Mouse (Mus musculus): ENCODE results near the gene Hacd3. TPM values are rescaled to one million over a fixed set of nuclear protein-coding genes. Genes with fewer than 3 reads are reported as not detected.
A peak's percentile ranks its signal among the peaks of the same experiment; 100 is the strongest.
"Not testable (repeated sequence)": the region's sequence is repeated elsewhere in the genome, so short reads cannot be mapped to it uniquely, and the experiment has no call there.

Hacd3 gene
- polyA plus RNA-seq, 1 experiment from 2014 or later = 83.5 TPM

DNA sequence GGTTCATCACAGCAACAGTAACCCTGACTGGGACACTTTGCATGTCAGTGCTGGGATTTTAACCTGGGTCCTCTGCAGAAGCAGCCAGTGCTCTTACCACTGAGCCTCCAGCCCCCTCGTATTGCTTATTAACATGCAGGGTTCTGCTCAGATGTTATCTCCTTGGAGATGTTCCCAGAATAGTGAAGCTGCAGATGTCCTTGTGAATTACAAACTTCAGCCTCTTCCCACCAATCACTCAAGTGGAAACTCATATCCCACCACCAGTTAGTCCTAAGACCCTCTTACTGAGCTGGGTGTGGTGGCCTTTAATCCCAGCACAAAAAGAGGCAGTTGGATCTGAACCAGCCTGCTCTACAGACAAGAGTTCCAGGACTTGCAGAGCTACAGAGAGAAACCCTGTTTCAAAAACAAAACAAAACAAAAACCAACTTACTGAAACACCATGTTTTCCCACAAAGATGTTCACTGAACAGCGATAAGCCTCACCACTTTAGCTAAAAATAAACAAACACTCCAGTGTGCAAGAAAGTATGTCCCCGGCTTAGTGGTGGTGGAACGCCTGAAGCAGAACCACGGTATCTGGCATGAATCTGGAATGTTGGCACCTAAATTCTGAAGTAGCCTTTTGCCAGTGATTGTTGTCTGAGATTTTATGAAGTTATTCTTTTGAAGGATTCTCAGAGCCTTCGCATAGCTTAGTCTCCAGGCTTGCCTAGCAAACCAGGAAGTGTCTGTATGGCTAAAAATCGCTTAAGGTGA lies 5.9 kb downstream of the Hacd3 start:
- Histone ChIP-seq H3K36me3 (replicated peaks; ENCODE audit: control insufficient read depth, insufficient read depth, low read depth, low read length) (no peaks in the 10 kb centered on the region), H3K9me3 (replicated peaks; ENCODE audit: control insufficient read depth, low read length) (no peaks in the 10 kb centered on the region), H3K4me1 (ENCODE audit: control insufficient read depth, insufficient read depth, low read length) (no peaks in the 10 kb centered on the region), H3K4me2 (ENCODE audit: low read depth, low read length) (no peak overlapping the region), H3K27me3 (ENCODE audit: control insufficient read depth, insufficient read depth, low read length) (no peaks in the 10 kb centered on the region), H3K27ac (replicated peaks; ENCODE audit: low read depth, low read length) (no peak overlapping the region), H3K4me3 (ENCODE audit: low read depth, low read length) (no peak overlapping the region), H3K9ac (replicated peaks; ENCODE audit: low read length) (no peak overlapping the region)
- 81% methylated on average over 7 of the region's 7 CpGs for WGBS
- ATAC-seq (replicated peaks; ENCODE audit: insufficient number of reproducible peaks, low FRiP score, low TSS enrichment, low read depth) (no peak), DNase-seq (ENCODE audit: low spot score) (no peak)

DNA sequence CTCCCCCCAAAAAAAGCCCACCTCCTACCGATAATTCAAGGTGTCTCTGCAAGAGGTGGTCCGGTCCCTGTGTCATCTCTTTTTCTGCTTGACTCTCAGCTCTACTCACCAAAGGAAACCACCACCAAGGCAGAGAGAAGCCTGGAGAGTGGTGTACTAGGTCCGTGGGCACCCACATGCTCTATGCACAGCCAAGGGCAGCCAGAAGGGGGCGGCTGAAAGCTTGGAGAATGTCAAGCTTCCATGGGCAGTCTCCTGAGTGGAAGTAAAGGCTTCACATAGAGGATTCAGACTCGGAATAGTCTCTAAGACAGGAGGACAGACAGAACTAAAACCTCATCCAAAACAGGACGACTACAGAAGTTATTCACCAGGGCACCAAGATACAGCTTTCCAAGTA lies 10.2 kb downstream of the Hacd3 start:
- peak; percentile 10 for DNase-seq (ENCODE audit: low spot score)
- no peak overlapping the region for H3K4me2 ChIP-seq (ENCODE audit: low read depth, low read length)
- H3K9ac ChIP-seq (replicated peaks; ENCODE audit: low read length) = no peak overlapping the region

DNA sequence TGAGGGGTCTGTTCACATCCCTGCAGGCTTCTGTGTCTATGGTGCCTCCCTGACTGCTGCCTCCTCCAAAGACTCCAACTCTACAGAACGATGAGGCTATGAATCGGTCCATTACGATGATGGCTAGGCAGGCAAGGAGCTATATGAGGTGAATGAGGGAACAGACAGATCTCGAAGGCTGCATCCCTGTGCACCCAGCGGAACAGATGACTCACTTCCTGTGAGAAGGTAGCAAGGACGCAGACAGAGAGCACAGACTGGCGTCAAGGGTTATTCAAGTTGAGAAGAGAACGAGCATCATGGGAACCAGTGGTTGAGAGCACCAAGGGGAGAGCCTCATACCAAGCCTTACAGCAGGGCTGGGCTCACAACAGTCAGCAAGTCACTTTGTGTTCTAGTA lies 10.9 kb downstream of the Hacd3 start:
- ATAC-seq (replicated peaks; ENCODE audit: insufficient number of reproducible peaks, low FRiP score, low TSS enrichment, low read depth) (no peak), DNase-seq (ENCODE audit: low spot score) (no peak)
- 82% methylated on average over 8 of the region's 8 CpGs for WGBS
- H3K27me3 ChIP-seq (ENCODE audit: control insufficient read depth, insufficient read depth, low read length) = no peaks in the 10 kb centered on the region
- no peak overlapping the region for H3K9ac ChIP-seq (replicated peaks; ENCODE audit: low read length)
- no peak overlapping the region for H3K4me3 ChIP-seq (ENCODE audit: low read depth, low read length)
- no peaks in the 10 kb centered on the region for H3K9me3 ChIP-seq (replicated peaks; ENCODE audit: control insufficient read depth, low read length)
- H3K4me1 ChIP-seq (ENCODE audit: control insufficient read depth, insufficient read depth, low read length) = no peaks in the 10 kb centered on the region
- no peak overlapping the region for H3K4me2 ChIP-seq (ENCODE audit: low read depth, low read length)
- no peak overlapping the region for H3K27ac ChIP-seq (replicated peaks; ENCODE audit: low read depth, low read length)
- H3K36me3 ChIP-seq (replicated peaks; ENCODE audit: control insufficient read depth, insufficient read depth, low read depth, low read length) = no peaks in the 10 kb centered on the region; the same call in 1 of the 2 replicates

More for the DNA sequence above, 10.2 kb downstream of the Hacd3 start:
- no peaks in the 10 kb centered on the region; the same call in 1 of the 2 replicates for H3K36me3 ChIP-seq (replicated peaks; ENCODE audit: control insufficient read depth, insufficient read depth, low read depth, low read length)
- H3K9me3 ChIP-seq (replicated peaks; ENCODE audit: control insufficient read depth, low read length) = no peaks in the 10 kb centered on the region
- H3K4me1 ChIP-seq (ENCODE audit: control insufficient read depth, insufficient read depth, low read length) = no peaks in the 10 kb centered on the region
- H3K4me3 ChIP-seq (ENCODE audit: low read depth, low read length) = no peak overlapping the region
- H3K27me3 ChIP-seq (ENCODE audit: control insufficient read depth, insufficient read depth, low read length) = no peaks in the 10 kb centered on the region
- no peak for ATAC-seq (replicated peaks; ENCODE audit: insufficient number of reproducible peaks, low FRiP score, low TSS enrichment, low read depth)
- no peak overlapping the region for H3K27ac ChIP-seq (replicated peaks; ENCODE audit: low read depth, low read length)
- 61% methylated on average over 6 of the region's 6 CpGs for WGBS

DNA sequence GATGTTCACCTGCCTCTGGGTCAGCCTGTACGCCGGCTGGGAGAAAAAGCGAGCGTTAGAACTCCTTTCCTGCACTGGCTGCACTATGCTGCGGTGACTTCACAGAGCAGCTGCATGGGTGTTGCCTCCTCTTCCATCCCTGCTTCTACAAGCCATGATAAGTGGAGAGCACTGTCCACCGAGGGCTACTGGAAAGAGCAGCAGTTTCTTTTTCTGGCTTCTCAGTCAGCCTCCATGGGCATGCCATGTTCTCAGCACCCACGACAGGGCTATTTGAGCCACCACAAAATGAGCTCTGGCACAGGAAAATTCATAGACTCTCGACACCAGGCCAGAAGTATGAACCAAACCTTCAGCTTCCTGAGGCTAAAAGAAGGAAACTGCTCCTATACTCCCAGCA lies 15.8 kb downstream of the Hacd3 start:
- ATAC-seq (replicated peaks; ENCODE audit: insufficient number of reproducible peaks, low FRiP score, low TSS enrichment, low read depth) = no peak
- H3K9me3 ChIP-seq (replicated peaks; ENCODE audit: control insufficient read depth, low read length) = no peaks in the 10 kb centered on the region
- H3K27ac ChIP-seq (replicated peaks; ENCODE audit: low read depth, low read length) = no peak overlapping the region
- H3K9ac ChIP-seq (replicated peaks; ENCODE audit: low read length) = no peak overlapping the region
- no peaks in the 10 kb centered on the region for H3K4me1 ChIP-seq (ENCODE audit: control insufficient read depth, insufficient read depth, low read length)
- H3K4me3 ChIP-seq (ENCODE audit: low read depth, low read length) = no peak overlapping the region
- DNase-seq (ENCODE audit: low spot score) = no peak
- no peak overlapping the region for H3K4me2 ChIP-seq (ENCODE audit: low read depth, low read length)
- H3K36me3 ChIP-seq (replicated peaks; ENCODE audit: control insufficient read depth, insufficient read depth, low read depth, low read length) = peaks cover 5% of the 10 kb centered on the region
- H3K27me3 ChIP-seq (ENCODE audit: control insufficient read depth, insufficient read depth, low read length) = no peaks in the 10 kb centered on the region
- WGBS = 94% methylated on average over 8 of the region's 8 CpGs

DNA sequence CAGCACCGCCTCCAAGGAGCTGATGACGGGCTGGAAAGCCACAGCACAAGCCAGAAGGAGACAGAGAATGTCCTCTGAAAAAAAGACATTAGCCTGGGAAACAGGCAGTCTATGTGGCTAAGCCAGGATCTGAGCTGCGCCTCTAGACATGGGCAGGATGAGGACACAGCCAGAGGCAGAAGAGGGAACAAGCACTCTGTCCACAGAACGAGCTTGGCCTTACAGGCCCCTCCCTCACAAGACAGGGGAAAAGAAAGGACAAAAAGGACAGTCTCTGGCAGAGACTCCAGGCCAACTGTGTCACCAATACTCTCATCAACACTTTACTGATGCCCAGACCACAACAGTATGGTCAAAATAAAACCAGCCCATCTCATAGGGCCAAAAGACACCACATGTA lies 20.0 kb downstream of the Hacd3 start:
- Histone ChIP-seq H3K4me3 (ENCODE audit: low read depth, low read length) (no peak overlapping the region), H3K36me3 (replicated peaks; ENCODE audit: control insufficient read depth, insufficient read depth, low read depth, low read length) (peaks cover 8% of the 10 kb centered on the region), H3K4me2 (ENCODE audit: low read depth, low read length) (no peak overlapping the region), H3K9ac (replicated peaks; ENCODE audit: low read length) (no peak overlapping the region), H3K9me3 (replicated peaks; ENCODE audit: control insufficient read depth, low read length) (no peaks in the 10 kb centered on the region), H3K27ac (replicated peaks; ENCODE audit: low read depth, low read length) (no peak overlapping the region), H3K4me1 (ENCODE audit: control insufficient read depth, insufficient read depth, low read length) (no peaks in the 10 kb centered on the region), H3K27me3 (ENCODE audit: control insufficient read depth, insufficient read depth, low read length) (no peaks in the 10 kb centered on the region)
- DNase-seq (ENCODE audit: low spot score) (no peak), ATAC-seq (replicated peaks; ENCODE audit: insufficient number of reproducible peaks, low FRiP score, low TSS enrichment, low read depth) (no peak)
- WGBS = 53% methylated on average over 4 of the region's 4 CpGs

DNA sequence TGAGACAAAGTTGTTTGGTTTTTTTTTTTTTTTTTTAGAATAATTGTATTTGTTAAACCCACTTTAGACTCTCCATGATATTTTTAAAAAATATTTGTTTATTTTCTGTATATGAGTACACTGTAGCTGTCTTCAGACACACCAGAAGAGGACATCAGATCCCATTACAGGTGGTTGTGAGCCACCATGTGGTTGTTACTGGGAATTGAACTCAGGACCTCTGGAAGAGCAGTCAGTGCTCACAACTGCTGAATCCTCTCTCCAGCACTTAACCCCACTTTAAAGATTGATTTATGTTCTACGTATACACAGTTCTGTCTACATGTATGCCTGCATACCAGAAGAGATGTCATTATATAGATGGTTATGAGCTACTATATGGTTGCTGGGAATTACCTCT lies 26.0 kb downstream of the Hacd3 start:
- H3K27me3 ChIP-seq (ENCODE audit: control insufficient read depth, insufficient read depth, low read length); H3K27ac ChIP-seq (replicated peaks; ENCODE audit: low read depth, low read length); H3K36me3 ChIP-seq (replicated peaks; ENCODE audit: control insufficient read depth, insufficient read depth, low read depth, low read length); H3K4me2 ChIP-seq (ENCODE audit: low read depth, low read length); H3K9me3 ChIP-seq (replicated peaks; ENCODE audit: control insufficient read depth, low read length); DNase-seq (ENCODE audit: low spot score); H3K9ac ChIP-seq (replicated peaks; ENCODE audit: low read length); H3K4me3 ChIP-seq (ENCODE audit: low read depth, low read length); H3K4me1 ChIP-seq (ENCODE audit: control insufficient read depth, insufficient read depth, low read length); ATAC-seq (replicated peaks; ENCODE audit: insufficient number of reproducible peaks, low FRiP score, low TSS enrichment, low read depth): not testable (repeated sequence)
- 86% methylated on average over 1 of the region's 1 CpGs for WGBS

DNA sequence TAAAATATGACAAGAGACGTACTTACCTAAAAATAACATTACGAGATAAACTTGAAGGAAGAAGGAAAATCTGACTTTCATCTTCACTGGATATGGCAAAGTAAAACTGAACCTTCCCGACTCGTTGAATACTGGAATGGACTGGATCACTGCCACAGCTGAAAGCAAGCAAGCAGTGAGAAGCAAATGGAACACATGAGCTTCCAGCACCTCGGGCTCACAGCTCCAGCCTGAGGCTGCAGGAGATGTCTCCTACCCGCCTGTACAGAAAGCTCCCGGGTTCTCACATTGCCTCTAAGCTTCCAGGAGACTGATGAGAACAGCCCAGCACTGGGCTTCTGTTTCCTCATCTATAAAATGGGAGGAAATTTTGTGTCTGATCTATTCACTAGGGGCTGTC lies 31.2 kb downstream of the Hacd3 start:
- Histone ChIP-seq H3K9me3 (replicated peaks; ENCODE audit: control insufficient read depth, low read length) (no peaks in the 10 kb centered on the region), H3K4me1 (ENCODE audit: control insufficient read depth, insufficient read depth, low read length) (no peaks in the 10 kb centered on the region), H3K36me3 (replicated peaks; ENCODE audit: control insufficient read depth, insufficient read depth, low read depth, low read length) (peaks cover 13% of the 10 kb centered on the region), H3K27me3 (ENCODE audit: control insufficient read depth, insufficient read depth, low read length) (no peaks in the 10 kb centered on the region), H3K4me3 (ENCODE audit: low read depth, low read length) (no peak overlapping the region), H3K4me2 (ENCODE audit: low read depth, low read length) (no peak overlapping the region), H3K9ac (replicated peaks; ENCODE audit: low read length) (no peak overlapping the region), H3K27ac (replicated peaks; ENCODE audit: low read depth, low read length) (no peak overlapping the region)
- DNase-seq (ENCODE audit: low spot score) (no peak), ATAC-seq (replicated peaks; ENCODE audit: insufficient number of reproducible peaks, low FRiP score, low TSS enrichment, low read depth) (no peak)
- 87% methylated on average over 7 of the region's 7 CpGs for WGBS

DNA sequence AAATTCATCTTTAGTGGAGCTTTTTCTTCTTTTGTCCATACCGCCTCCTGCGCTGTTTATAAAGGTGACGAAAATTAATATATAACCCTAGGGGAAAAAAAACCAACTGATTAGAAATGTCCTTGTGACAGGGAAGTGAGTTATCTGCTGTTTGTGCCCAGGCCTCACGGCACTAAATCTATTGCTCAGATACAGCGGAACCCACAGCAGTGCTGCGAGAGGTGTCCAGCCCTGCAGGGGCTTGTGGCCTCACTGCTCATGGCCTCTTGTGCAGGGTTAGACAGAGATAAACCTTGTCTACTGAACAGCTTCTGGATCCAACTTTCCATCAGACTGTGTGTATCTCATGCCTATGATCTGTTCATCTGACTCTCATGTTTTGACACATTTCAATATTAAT lies 33.0 kb downstream of the Hacd3 start:
- no peaks in the 10 kb centered on the region for H3K27me3 ChIP-seq (ENCODE audit: control insufficient read depth, insufficient read depth, low read length)
- no peak overlapping the region for H3K27ac ChIP-seq (replicated peaks; ENCODE audit: low read depth, low read length)
- H3K9me3 ChIP-seq (replicated peaks; ENCODE audit: control insufficient read depth, low read length) = no peaks in the 10 kb centered on the region
- H3K4me1 ChIP-seq (ENCODE audit: control insufficient read depth, insufficient read depth, low read length) = no peaks in the 10 kb centered on the region
- ATAC-seq (replicated peaks; ENCODE audit: insufficient number of reproducible peaks, low FRiP score, low TSS enrichment, low read depth) (no peak), DNase-seq (ENCODE audit: low spot score) (no peak)
- H3K36me3 ChIP-seq (replicated peaks; ENCODE audit: control insufficient read depth, insufficient read depth, low read depth, low read length) = peaks cover 21% of the 10 kb centered on the region
- no peak overlapping the region for H3K9ac ChIP-seq (replicated peaks; ENCODE audit: low read length)
- no peak overlapping the region for H3K4me2 ChIP-seq (ENCODE audit: low read depth, low read length)
- H3K4me3 ChIP-seq (ENCODE audit: low read depth, low read length) = no peak overlapping the region
- WGBS = 94% methylated on average over 6 of the region's 6 CpGs

Measured in embryonic facial prominence, embryonic 11.5 days (tissue).